Mouse (Mus musculus) layer of hippocampus, adult 18-20 months (tissue): ENCODE data around the gene Cep128. TPM values are rescaled to one million over a fixed set of nuclear protein-coding genes. Genes with fewer than 3 reads are reported as not detected.
A peak's percentile ranks its signal among the peaks of the same experiment; 100 is the strongest.

ENCODE experiments used
- DNase-seq, 2 experiments: peaks; one replicate each; pipeline ENCODE4 v3.0.0; 2022; ENCODE audit warnings: low spot score in 2 of 2
- total RNA-seq, 2 experiments: library from RNA; stranded (reverse); gene quantifications; 2 replicates each; pipeline ENCODE4 v1.2.3; 2021

Cep128 gene
- total RNA-seq, 2 experiments from 2014 or later, result 6.1 to 6.3 TPM

DNA sequence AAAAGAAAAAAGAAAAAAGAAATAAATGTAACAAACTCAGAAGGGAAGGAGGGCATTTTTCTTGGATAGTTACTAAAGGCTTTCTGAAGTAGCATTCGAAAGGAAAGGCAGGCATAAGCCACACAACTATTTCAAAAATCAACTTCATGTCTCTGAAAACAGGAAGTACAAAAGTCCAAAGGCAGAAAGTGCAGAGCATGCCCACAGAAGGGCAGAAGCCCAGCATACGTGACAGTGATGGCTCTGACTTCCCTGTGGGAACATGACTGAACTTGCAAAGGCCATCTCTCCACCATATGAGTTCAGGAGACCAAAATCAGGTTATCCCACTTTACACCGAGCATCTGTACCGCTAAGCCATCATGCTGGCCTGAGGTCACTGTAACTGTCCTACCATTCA lies 71.6 kb downstream of the Cep128 start:
- DNase-seq, result no peak

DNA sequence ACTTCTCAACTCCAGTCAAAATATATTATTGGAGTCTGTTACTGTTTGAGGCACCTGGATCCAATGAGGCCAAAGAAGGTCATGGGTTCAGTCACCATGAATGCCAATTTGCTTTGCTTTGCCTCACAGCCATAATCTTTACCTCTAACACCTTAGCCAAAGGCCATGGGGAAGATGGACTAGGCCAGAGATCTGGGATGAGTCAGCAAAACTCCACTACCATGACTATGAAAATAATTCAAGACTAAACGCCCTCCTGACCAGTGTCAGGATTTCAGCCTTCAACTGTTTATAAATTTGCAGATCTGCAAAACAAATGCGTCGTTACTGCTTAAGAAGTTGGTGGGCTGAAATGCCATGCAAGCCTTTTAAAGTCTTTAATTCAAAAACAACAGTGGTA lies 76.5 kb downstream of the Cep128 start:
- no peak for DNase-seq

DNA sequence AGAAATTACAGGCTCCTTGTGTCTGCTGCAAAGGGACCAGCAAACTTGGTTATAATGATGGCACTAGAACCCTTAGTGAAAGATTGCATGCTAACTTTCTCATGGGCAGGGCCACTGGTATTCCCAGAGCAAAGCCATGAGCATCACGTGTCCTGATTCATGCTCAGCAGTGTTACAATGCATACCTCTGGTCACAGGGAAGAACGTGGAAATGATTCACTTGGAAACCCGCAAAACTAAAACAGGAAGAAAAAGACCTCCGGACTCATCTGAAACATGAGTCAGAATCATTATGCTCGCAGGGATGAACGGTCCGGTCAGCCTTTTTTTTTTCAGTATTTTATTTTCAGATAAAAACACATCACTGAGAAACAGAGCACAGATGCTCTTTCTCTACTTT lies 78.4 kb downstream of the Cep128 start:
- DNase-seq, result no peak

DNA sequence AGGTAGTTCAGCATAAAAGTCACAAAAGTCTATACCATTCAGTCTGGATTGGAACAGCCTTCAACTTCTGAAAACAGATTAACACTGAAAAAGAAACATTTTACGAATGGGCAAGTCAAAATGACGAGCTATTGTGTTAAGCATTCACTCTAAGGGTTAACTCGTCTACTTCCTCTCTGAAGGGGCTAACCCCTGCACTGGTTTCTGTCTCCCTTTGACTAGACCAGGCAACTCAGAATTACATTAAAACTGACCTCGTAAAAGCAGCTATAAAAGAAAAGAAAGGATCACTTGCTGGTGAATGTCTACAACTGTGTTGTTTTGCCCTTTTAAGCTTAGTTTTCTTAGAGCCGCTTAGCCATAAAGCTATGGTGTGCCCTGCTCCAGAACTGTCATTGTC lies 79.2 kb downstream of the Cep128 start:
- no peak for DNase-seq

DNA sequence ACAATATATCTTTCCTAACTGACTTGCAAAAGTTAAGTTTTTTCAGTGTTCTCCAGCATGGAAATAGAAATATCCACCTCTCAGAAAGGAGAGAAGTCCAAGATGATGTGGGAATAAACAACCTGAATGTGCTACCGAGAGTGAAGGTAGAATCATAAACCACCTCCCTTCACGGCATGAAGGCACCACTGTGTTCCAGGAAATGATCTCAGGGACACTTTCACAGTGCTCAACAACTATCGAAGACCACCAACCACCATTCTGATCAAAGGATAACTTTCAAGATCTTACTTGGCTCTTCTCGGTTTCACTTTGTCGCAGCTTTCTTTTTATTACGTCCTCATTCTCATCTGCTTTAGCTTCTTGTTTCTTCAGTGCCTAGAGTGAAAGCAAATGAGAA lies 85.5 kb downstream of the Cep128 start:
- DNase-seq, result no peak

DNA sequence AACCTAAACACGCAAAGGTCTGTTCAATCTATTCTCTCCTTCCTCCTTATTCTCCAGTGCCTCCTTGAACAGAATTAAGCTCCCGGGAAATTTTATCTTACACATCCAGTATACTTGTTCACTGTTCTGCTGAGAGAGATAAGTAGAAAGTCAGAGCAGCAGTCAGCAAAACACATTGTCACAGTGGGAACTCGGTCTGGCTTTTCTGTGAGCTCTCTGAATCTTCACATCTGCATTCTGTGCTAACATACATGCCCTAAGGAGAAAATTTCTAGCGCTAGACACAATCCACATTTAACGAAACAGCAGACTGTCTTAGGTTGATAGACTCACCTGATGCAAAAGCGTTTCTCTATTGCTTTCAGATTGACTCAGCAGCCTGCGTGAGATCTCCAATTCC lies 88.3 kb downstream of the Cep128 start:
- DNase-seq, result no peak

DNA sequence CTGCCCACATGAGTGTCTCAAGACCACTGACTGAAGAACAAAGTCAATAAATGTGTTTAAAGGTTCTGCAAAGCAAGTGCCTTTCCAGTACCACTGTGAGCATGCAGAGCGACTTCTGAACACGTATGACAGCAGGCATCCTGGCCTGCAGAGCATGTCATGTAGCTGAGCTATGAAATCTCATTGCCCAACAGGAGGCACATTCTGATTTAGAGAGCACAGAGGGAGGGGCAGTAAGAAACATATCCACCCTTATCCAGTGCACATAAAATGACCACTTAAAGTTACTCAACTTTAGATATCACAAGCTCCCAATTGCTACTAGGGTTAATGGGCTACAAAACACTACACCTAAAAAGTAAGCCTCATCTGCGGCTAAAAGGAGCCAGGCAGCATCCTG lies 88.8 kb downstream of the Cep128 start:
- no peak for DNase-seq

DNA sequence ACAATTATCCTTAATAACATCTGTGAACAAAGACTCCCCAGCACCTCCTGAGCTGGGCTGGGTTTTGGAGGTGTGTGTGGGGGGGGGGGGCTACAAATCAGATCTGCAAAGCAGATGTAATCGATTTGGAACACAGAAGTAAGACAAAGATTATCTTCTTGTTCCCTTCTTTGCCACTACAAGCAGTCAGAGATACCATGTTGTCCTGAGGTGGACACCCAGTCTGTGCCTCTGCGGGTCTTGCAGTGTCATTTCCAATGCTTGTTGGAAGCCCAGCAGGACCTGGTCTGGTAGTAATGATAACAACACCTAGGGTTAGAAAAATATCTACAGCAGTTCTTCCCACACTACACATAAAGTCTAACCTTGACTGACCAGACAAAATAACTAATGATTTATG lies 110.3 kb downstream of the Cep128 start:
- no peak for DNase-seq

DNA sequence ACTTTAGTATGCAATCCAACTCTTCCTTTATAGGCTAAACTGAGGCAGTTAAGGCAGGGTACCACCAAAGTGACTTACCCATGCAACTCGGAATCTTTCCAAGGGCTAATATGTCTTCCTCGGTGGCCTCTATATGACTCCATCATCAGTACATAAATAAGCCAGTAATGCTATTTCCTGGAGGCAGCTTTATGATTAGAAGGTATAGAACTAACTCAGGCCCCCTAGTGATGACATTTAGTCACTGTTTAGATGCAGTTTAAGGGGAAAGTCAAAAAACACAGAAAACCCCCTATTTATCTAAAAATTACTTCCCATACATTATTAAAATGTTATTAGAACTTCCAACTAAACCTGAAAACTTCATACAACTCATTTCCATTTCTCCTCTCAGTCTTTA lies 114.6 kb downstream of the Cep128 start:
- DNase-seq, result no peak

DNA sequence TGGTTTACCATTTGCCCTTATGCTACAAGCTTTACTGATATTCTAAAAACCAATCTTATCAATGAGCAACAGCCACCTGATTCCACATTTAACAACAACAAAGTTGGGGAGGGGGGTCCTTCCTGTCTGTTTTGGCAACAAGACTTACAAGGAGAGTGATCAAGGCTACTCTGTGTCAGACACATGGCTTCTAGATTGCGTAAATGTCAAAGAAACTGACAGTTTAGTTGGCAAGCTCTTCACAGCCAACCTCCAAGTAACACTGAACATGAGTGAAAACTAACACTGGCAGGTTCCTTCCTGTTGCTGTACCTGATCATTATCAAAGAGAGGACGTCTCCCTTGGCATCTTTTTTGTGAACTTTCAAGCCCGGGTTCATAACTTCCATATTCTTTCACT lies 115.2 kb downstream of the Cep128 start:
- DNase-seq, result no peak

DNA sequence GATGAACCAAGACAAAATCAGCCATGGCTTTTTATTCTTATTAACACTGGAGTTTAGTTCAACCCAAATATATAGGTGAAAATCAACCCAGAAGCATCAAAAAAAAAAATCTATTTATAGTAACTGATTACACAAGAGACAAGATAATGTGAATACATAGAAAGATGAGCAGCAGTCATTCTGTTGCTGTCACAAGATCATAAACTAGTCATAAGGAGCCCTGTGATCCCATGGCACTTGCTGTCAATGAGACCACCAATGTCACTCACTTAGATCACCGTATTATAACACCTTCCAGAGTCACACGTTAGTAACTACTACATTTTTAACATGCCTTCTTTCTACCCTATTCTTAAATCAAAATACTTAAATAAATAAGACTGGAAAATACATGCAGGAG lies 118.2 kb downstream of the Cep128 start:
- no peak for DNase-seq

DNA sequence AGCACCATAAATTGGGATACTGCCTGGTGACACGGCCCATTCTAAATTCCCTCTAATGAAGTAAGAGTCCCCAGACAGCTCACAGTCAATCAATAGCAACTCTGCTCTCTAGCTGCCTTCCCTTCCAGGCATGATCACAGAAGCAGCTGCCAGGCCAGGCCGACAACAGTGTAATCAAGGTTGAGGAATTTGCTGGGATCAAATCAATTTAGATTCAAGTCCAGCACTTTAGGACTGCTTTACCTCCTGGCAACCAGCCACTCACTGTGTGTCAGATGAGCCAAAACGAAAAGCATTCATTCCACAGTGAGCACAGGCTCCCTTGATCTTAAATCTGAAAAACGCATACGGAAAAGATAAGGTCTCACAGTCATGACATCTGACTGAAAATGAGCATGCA lies 118.7 kb downstream of the Cep128 start:
- DNase-seq, result no peak

DNA sequence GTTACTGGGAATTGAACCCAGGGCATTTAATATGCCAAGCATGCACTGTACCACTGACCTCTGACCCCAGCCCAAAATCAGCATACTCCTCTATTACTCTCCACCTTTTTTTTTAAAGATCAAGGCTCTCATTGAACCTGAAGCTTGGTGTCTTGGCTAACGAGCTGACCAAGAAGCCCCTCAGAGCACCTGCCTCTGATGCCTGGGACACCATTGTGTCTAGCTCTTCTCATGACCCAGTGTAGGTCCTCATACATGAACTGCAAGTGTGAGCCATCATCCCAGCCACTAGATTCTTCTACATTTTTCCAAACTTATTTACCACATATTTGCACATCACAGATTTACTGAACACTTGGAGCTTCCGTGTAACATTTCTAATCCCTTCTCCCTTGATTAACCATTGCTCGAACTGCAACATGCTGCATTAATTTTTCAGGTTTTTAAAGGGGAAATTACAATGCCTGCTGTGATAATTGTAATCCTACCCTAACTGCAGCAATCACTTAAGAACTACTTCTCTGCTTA lies 119.3 kb downstream of the Cep128 start:
- no peak for DNase-seq

DNA sequence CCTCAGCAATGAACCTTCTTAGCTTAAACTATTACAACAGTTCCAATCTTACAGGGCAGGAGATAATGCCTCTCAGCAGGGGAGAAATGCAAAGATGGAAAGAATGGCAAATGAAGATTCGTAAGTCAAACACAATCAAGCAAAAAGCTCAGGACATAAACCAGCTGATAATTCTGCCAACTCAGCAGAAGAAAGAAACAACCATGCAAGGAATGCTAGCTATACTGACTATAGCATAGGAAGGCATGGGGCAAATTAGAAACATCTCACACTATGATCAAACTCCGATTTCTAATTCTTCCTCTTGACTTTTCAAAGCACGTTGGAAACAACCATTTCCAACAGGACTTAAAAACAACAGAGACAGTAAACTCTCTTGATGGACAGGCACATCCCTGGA lies 120.5 kb downstream of the Cep128 start:
- no peak for DNase-seq

DNA sequence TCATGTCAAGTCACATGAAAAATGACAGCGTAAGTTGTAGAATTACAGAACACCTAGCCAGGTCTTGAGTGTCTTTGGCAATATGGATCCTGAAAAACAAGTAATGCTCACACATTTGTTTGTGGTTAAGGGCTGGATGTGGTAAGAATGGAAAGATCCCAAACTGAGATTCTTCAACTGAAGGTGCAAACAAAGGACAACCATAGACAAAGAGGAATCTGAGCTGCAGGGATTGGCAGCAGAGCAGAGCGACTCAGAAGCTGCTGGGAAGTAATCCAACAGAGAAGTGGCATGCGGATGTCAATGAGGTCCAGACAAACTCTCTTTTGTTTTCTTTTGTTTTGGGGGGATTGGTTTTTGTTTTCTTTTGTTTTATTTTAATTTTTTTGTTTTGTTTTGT lies 121.4 kb downstream of the Cep128 start:
- DNase-seq, result no peak

DNA sequence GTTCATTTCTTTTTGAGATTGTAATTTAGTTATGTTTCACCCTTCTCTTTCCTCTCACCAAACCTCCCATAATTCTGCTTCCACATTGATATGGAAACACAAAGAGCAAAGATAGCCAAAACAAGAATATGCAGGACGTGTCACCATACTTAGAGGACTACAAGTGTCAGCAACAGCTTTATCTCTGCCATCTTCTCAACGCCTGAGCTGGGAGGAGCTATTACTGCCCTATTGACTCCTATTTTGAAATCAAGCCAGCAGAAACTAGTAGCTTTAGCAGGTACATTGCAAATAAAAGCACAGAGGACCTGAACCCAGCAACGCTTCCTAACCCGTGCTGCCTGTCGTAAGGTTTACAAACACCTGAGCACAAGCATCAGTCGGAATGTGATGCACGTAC lies 127.9 kb downstream of the Cep128 start:
- no peak for DNase-seq

DNA sequence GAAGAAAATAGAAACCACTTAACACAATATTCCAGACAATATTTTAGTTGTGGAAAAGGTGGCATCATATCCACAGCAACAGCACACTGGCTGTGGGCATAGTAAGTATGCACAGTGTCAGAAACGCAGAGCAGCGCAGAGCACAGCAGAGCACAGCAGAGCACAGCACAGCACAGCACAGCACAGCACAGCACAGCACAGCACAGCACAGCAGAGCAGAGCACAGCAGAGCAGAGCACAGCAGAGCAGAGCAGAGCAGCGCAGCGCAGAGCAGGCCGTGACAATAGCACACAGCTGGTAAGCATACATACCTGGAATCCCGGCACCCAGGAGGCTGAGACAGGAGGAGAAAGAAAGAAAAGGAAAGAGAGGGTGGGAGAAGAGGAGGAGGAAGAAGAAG lies 129.4 kb downstream of the Cep128 start:
- DNase-seq, result no peak

DNA sequence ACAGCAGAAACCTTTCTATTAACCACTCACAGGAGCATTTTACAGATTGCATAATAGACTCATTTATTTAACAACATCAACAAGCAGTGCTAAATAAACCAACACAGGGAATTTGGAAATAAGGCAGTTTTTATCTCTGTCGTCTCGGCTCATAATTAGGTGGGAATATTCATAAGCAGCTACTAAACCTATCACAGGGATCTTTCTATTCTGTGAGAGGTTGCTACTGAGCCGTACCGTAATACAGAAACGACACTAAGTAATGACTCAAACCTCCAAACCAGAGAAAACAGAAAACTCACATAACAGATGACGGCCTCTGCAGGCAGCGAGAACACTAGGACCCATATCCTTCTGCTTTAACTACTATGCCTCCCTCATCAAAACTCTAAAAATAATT lies 163.6 kb downstream of the Cep128 start:
- DNase-seq, result peak in 1 of 2 experiments; percentile 42

DNA sequence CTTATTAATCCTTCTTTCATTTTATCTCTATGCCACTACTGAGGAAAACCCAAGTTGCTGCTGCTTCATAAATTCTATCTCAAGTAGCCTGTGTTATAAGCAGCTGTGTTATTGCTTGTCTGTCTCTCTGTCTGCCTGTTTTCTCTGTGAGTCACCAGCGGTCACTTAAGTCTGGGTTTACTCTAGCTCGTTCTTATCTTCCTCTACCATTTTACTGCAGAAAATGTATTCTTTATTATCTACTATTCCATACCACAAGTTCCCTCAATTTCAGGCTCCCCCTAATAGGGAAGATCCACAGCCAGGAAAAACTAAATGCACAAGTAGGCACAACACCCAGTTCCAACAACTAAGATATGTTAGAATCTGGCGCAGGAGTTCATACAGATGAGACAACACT lies 178.7 kb downstream of the Cep128 start:
- no peak for DNase-seq

DNA sequence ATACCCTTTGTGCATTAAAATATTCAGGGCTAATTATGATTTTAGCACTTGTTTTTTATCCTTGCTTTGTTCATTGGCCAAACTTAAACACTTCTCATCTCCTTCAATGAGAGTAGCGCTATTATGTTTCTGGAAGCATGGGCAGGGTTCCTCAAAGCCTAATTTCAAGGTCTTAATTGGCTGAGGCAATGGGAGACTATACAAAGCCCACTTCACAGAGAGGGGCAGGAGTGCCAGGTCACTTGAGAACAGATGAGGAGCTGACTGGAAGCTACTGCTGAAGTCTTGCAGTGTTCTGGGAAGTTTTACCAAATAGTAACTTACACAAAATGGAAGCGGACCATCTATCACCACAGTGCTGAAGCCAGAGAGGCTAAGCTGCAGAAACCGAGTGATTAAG lies 179.9 kb downstream of the Cep128 start:
- DNase-seq, result peak in 1 of 2 experiments; percentile 6

DNA sequence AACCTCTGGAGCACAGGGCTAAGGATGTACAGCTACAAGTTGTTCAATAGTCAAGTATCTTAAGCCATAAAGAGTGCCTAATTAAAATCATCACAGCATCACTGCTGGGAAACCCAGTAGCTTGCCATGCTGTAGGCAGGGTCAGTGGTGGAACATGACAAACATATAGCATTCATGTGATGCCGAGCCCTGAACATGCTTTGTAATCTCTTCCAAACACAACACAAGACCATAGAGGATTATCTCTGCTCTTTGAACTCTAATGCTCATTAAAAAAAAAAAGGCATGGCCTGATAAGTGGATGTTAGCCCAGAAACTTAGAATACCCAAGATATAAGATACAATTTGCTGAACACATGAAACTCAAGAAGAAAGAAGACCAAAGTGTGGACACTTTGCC lies 181.7 kb downstream of the Cep128 start:
- DNase-seq, result no peak

DNA sequence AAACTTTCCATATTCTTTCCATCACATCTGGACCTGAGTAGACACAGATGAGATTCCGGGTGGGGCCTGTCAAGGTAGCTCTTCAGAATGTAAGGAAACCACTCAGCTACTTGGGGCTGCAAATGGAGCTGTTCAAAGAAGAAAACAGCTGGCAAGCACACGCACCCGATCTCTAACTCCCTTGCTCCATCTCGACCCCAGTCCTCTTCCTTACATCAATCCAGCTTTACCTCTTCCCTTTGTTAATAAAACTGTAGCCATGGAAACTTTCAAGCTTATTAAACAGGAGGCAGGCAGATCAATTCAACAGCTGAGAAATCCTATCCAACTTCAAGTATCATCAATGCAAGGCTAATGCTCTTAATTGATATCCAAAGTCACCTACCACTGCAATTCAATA lies 195.1 kb downstream of the Cep128 start:
- DNase-seq, result no peak

DNA sequence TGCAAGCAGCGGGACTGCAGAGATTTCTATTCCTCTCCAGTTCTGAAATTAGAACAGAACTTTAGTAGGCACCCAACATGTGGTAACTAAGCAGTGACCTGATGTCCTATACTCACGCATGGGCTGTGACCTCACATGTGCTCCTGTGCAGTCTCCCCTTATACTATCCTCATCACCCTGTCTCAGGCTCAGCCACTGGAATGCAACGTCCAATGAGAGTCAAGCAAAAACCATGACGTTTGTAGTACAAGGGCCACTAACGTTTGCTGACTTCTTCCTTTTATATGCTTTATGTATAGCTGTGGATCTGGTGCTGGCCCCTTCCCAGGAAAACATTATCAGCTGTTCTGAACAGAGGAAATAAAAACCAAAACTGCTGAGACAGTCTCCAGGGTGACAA lies 198.6 kb downstream of the Cep128 start:
- no peak for DNase-seq

DNA sequence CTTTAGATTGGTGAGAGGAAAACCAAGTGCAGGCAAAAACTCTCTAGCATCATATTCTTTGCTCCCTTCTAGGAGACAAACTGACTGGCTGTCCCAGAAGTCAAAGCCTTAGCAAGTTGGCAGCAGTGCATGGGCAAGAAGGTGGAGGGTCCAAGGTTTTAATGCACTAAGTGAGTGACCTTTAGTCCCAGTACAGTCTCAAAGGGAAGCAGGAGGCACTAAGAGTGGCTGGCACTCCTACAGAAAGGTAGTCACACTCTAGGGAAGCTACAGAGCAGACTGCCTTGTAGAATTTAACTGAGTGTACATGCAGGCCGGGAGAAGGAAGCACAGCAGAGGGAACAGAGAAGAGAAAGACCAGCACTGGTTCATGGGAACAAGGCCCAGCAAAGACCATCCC lies 199.6 kb downstream of the Cep128 start:
- DNase-seq, result no peak
